Mouse (Mus musculus) spleen, adult 2 months (tissue): ENCODE measurements around the gene Smc4. TPM values are rescaled to one million over a fixed set of nuclear protein-coding genes. Genes with fewer than 3 reads are reported as not detected.

Experiments
- DNase-seq, 2 experiments: peaks; one replicate each; pipeline versions ENCODE4 v3.0.0 to v3.0.0-alpha.2; 2012 to 2021; ENCODE audit warnings: low spot score in 2 of 2, low read depth in 1 of 2
- H3K27ac ChIP-seq: fragments of 200-500 bp; 2 replicates; pipeline ENCODE4 v1.5.1; 2012; ENCODE audit warnings: low read length, inconsistent platforms; ENCODE audit not compliant: insufficient read depth
- H3K27me3 ChIP-seq: fragments of 200-500 bp; 2 replicates; pipeline ENCODE4 v1.6.1; 2012; ENCODE audit warnings: mild to moderate bottlenecking, moderate library complexity, low read length, inconsistent platforms; ENCODE audit not compliant: control insufficient read depth, insufficient read depth
- H3K36me3 ChIP-seq: fragments of 200-500 bp; 2 replicates; pipeline ENCODE4 v1.6.1; 2012; ENCODE audit warnings: mild to moderate bottlenecking, low read length, inconsistent platforms; ENCODE audit not compliant: control insufficient read depth, insufficient read depth
- H3K4me1 ChIP-seq: fragments of 200-500 bp; 2 replicates; pipeline ENCODE4 v1.6.1; 2011; ENCODE audit warnings: inconsistent platforms; ENCODE audit not compliant: control insufficient read depth, insufficient read depth, insufficient read length
- H3K4me3 ChIP-seq: fragments of 200-500 bp; 2 replicates; pipeline ENCODE4 v1.5.1; 2011; ENCODE audit warnings: mild to moderate bottlenecking, inconsistent platforms; ENCODE audit not compliant: insufficient read depth, insufficient read length; ENCODE audit errors: extremely low read depth
- CTCF ChIP-seq: fragments of 200-500 bp; IDR thresholded peaks from 2 replicates; pipeline ENCODE4 v1.5.1; 2011; ENCODE audit warnings: mild to moderate bottlenecking, inconsistent platforms; ENCODE audit not compliant: insufficient read depth, insufficient read length, insufficient replicate concordance; ENCODE audit errors: extremely low read depth
- POLR2A ChIP-seq: fragments of 200-500 bp; IDR thresholded peaks from 2 replicates; pipeline ENCODE4 v1.6.1; 2011; ENCODE audit warnings: low read depth, low read length, inconsistent platforms
- WGBS: fragments of 180-500 bp; shearing (Covaris S2); methylation state at CpG from one replicate; pipeline ENCODE4 v1.1.7; 2018; 5-methylcytosine and 5-hydroxymethylcytosine counted together
- polyA plus RNA-seq: library from polyadenylated mRNA; depleted of rRNA; stranded (reverse); fragments of >200 nt; gene quantifications from 2 replicates; pipeline ENCODE4 v1.2.3, GENCODE M21; 2012

Gene Smc4
- polyA plus RNA-seq, 1 experiment: 10.8 TPM

DNA sequence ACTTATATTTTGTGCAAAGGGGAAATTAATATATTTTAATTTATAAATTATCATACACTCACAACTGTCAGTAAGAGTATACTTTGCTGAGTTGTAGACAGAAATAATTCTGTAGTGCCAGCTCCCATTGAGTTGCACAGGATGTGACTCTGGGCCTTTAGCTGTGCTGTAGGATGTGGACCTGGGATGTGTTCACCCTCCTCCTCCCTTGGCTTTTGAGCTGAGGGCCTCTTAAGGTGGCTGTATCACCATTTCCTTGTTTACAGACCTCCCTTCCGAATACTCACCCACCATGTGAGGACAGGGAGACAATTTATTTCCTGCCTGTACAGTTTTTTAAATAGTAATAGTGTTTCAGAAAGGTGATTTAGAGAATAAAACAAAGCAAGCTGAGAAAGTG, 31.0 kb upstream of the Smc4 start:
- Histone ChIP-seq H3K4me3 (no peak overlapping the region), H3K4me1 (peaks cover 6% of the 10 kb centered on the region), H3K27ac (peak overlapping the region; percentile 69), H3K36me3 (no peaks in the 10 kb centered on the region), H3K27me3 (no peaks in the 10 kb centered on the region)
- TF ChIP-seq CTCF (no peak), POLR2A (no peak)
- DNase-seq: no peak
- 53% methylated on average over 1 of the region's 1 CpGs for WGBS

DNA sequence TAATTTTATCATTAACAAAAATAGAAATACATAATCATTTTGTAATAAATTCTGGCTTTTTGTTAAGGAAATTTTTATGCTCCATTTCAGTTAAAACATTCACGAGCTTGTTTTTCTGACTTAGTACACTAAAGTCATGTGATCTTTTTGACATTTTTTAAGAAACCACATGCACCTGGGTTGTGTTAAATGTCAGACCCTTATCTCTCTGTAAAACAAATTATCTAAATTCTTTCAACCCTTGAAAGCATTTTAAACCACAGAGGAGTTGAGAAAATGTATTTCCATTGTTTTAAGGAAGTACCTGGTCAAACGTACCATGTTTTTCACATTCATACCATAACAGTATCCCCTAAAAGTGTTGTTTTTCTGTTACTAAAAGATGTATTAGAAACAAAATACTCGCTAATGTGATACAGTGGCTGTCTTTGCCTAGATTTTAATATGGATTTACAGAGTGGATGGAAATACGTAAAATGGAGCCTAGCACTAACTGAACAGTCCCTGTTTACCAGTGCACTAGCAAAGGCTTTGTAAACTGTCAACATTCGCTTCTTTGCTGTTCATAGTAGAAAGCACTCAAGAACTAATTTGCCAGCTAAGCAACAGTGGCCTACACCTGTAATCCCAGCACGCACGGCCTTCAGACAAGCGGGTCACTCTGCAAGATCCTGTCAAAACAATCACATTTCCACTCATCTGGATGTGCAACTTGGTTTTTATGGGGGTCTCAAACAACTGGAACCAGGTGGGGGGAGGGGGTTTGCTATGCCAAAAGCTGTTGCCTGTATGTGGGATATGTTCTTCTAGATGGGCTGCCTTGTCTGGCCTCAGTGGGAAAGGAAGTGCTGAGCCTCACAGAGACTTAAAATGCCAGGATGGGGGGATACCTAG, 29.7 kb upstream of the Smc4 start:
- Histone ChIP-seq H3K36me3 (no peaks in the 10 kb centered on the region), H3K27me3 (no peaks in the 10 kb centered on the region), H3K27ac (peak overlapping the region; percentile 78), H3K4me1 (peaks cover 11% of the 10 kb centered on the region), H3K4me3 (no peak overlapping the region)
- 56% methylated on average over 8 of the region's 8 CpGs for WGBS
- TF ChIP-seq POLR2A: no peak
- no peak for TF ChIP-seq CTCF
- DNase-seq: no peak

DNA sequence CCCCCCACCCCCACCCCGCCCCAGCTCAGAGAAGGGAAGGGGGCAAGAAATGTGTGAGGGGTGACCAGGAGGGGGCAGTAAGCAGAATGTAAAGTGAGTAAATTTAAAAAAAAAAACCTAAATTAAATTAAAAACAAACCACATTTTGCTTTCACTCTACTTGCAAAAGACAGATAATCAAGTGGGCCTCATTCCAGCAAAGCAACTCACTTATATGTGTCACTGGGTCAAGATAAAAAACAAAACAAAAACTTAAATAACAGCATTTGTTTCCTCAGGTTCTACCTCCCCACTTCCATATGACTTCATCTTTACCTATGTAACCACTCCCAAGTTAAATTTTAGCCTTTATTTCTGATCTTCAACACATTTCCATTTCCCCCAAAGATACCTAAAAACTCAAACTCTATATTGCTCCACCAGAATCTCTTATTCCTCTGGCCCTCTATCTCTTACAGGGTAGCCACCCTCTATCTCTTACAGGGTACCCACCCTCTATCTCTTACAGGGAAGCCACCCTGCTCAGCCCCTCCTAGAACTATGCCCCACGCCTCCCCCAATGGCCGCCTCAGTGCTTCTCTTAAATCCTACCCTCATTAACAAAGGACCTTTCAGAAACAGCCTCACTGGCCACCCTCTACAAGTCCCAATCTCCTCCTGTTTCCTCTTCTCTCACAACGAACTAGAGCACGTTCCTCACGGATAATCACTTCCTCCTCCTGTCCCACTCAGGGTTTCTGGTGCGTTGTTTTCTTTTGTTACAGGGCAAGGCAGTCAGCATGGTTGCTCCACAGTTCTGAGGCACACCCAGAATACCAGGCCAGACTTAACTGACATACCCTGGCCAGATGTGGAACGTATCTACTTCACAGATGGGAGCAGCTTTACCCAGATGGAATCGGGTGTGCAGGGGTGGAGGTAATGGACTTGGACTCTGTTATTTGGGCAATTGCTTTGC, 28.7 kb upstream of the Smc4 start:
- Histone ChIP-seq H3K4me3 (no peak overlapping the region), H3K27me3 (no peaks in the 10 kb centered on the region), H3K36me3 (no peaks in the 10 kb centered on the region), H3K4me1 (peaks cover 16% of the 10 kb centered on the region), H3K27ac (peak overlapping the region; percentile 78)
- TF ChIP-seq POLR2A: no peak
- TF ChIP-seq CTCF: no peak
- WGBS: 62% methylated on average over 9 of the region's 9 CpGs
- no peak for DNase-seq

DNA sequence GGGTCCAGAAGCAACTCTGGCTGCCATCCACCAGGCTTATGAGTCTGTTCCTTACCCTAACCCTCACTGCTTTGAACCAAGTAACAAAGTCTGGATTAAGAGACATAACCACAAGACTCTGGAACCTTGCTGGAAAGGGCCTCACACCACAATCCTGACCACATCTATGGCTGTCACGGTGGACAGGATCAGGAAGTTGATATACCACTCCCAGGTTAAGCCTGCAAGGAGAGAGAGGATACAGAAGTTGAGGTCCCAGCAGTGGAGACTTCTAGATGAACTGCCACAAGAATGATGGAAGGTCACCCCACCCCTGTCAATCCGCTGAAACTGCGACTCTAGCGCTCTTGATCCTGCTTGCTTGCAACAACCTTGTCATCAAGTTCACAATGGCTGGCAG, 26.8 kb upstream of the Smc4 start:
- no peaks in the 10 kb centered on the region for H3K36me3 ChIP-seq
- TF ChIP-seq POLR2A (no peak), CTCF (no peak)
- 74% methylated on average over 4 of the region's 4 CpGs for WGBS
- H3K27me3 ChIP-seq: no peaks in the 10 kb centered on the region
- H3K4me3 ChIP-seq: no peak overlapping the region
- peaks cover 16% of the 10 kb centered on the region for H3K4me1 ChIP-seq
- DNase-seq: no peak
- peak overlapping the region; percentile 15; the same call in 1 of the 2 replicates for H3K27ac ChIP-seq

DNA sequence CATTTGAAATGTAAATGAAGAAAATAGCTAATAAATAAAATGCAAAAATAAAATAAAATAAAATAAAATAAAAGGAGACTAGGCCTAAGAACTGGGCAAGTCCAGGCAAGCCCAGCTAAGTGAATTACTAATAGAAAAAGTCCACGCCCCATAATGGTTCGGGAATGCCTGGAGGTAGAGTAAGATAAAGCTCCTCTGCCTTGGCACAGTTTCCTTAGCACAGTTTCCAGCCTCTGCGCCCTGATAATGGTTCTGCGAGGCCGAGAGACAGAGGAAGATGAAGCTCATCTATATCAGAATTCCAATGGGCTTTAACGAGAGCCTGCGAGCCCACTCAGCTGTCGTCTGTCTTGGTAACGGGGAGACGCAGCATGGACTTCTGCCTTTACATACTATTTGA, 25.4 kb upstream of the Smc4 start:
- H3K27ac ChIP-seq: no peak overlapping the region
- peaks cover 16% of the 10 kb centered on the region for H3K4me1 ChIP-seq
- no peaks in the 10 kb centered on the region for H3K36me3 ChIP-seq
- no peak overlapping the region for H3K4me3 ChIP-seq
- no peaks in the 10 kb centered on the region for H3K27me3 ChIP-seq
- 84% methylated on average over 10 of the region's 10 CpGs for WGBS
- DNase-seq: no peak
- no peak for TF ChIP-seq CTCF
- no peak for TF ChIP-seq POLR2A

DNA sequence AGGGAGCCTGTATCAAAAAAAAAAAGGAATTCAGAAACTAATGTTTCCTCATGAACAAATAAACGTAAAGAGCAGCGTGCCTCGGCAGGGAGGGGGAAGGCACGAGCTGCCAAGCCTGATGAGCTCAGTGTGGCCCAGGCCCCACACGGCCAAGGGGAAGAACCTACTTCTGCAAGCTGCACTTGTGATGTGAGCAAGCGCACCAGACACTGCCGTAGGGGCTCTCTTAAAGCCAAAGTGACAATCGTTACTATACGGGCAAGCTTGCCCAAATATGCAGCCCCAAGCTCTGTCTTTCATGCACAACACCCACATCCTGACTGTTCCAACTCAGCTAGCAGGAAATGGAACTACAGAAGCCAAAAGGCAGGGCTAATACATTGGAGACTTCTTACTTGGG, 23.6 kb upstream of the Smc4 start:
- peaks cover 15% of the 10 kb centered on the region for H3K4me1 ChIP-seq
- peak; percentile 50 to 55 for DNase-seq
- 10% methylated on average over 9 of the region's 9 CpGs for WGBS

DNA sequence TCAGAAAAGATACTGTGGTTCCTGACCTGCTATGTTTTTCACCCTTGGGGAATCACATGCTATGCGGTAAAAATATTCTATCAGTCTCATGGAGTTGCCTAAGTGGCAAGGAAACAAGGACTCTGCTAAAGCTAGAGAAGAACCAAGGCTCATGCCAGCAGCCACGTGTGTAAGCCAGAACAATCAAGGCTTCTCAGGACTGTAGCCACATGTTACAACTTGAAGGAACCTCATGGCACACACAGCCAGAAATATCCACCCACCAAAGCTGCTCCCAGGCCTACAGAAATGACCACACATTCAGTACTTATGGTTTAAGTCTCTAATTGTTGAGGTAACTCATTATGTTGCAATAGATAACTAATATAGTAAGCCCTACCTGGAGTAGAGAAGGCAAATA, 18.0 kb upstream of the Smc4 start:
- Histone ChIP-seq H3K27me3 (no peaks in the 10 kb centered on the region), H3K4me1 (no peaks in the 10 kb centered on the region), H3K36me3 (peaks cover 7% of the 10 kb centered on the region; the same call in 1 of the 2 replicates), H3K27ac (no peak overlapping the region), H3K4me3 (no peak overlapping the region)
- no peak for TF ChIP-seq POLR2A
- TF ChIP-seq CTCF: no peak
- 93% methylated on average over 2 of the region's 2 CpGs for WGBS
- no peak for DNase-seq

More for the DNA sequence above, 23.6 kb upstream of the Smc4 start:
- no peak for TF ChIP-seq CTCF
- no peak for TF ChIP-seq POLR2A
- peak overlapping the region; percentile 31; the same call in 1 of the 2 replicates for H3K27ac ChIP-seq
- no peaks in the 10 kb centered on the region for H3K27me3 ChIP-seq
- no peaks in the 10 kb centered on the region for H3K36me3 ChIP-seq
- H3K4me3 ChIP-seq: no peak overlapping the region
